Mouse (Mus musculus) heart, embryonic 14.5 days (tissue): ENCODE results near the gene Mpo. TPM values are rescaled to one million over a fixed set of nuclear protein-coding genes. Genes with fewer than 3 reads are reported as not detected.

ENCODE experiments used
- ATAC-seq: fragments of 200-750 bp; cut with Nextera tagmentation; 2 replicates; pipeline ENCODE4 v1.8.0; 2017; ENCODE audit warnings: low read depth, moderate TSS enrichment; ENCODE audit not compliant: insufficient number of reproducible peaks, insufficient read depth, low FRiP score
- H3K27ac ChIP-seq, 2 experiments: fragments of 200-500 bp in 1 of 2; fragments of 300-500 bp in 1 of 2; sonication (generic) in 1 of 2; replicated peaks in 1 of 2; 2 replicates each; pipeline ENCODE4 v1.5.1; 2012 to 2014; ENCODE audit warnings: low read depth in 2 of 2, low read length in 2 of 2, control low read depth in 1 of 2, mild to moderate bottlenecking in 1 of 2, mixed read lengths in 1 of 2; ENCODE audit not compliant: control insufficient read depth in 1 of 2, insufficient read depth in 1 of 2
- H3K27me3 ChIP-seq: fragments of 300-500 bp; sonication (generic); 2 replicates; pipeline ENCODE4 v1.6.1; 2014; ENCODE audit warnings: mild to moderate bottlenecking, low read length, control low read depth; ENCODE audit not compliant: control insufficient read depth, insufficient read depth
- H3K36me3 ChIP-seq: fragments of 300-500 bp; sonication (generic); 2 replicates; pipeline ENCODE4 v1.6.1; 2014; ENCODE audit warnings: mild to moderate bottlenecking, control low read depth, low read length, mixed read lengths; ENCODE audit not compliant: control insufficient read depth, insufficient read depth
- H3K4me1 ChIP-seq, 2 experiments: fragments of 200-500 bp in 1 of 2; fragments of 300-500 bp in 1 of 2; sonication (generic) in 1 of 2; 2 replicates each; pipeline ENCODE4 v1.6.1; 2012 to 2014; ENCODE audit warnings: low read length in 2 of 2, control low read depth in 1 of 2, mixed read lengths in 1 of 2; ENCODE audit not compliant: control insufficient read depth in 2 of 2, insufficient read depth in 2 of 2
- H3K4me2 ChIP-seq: fragments of 300-500 bp; sonication (generic); 2 replicates; pipeline ENCODE4 v1.6.1; 2014; ENCODE audit warnings: mild to moderate bottlenecking, low read length
- H3K4me3 ChIP-seq, 2 experiments: fragments of 200-500 bp in 1 of 2; fragments of 300-500 bp in 1 of 2; sonication (generic) in 1 of 2; 2 replicates each; pipeline ENCODE4 v1.5.1; 2012 to 2014; ENCODE audit warnings: low read length in 2 of 2, mild to moderate bottlenecking in 2 of 2, control low read depth in 1 of 2, low read depth in 1 of 2, moderate library complexity in 1 of 2; ENCODE audit not compliant: control insufficient read depth in 1 of 2, insufficient read depth in 1 of 2
- H3K9ac ChIP-seq: fragments of 300-500 bp; sonication (generic); 2 replicates; pipeline ENCODE4 v1.6.1; 2014; ENCODE audit warnings: mild to moderate bottlenecking, low read length
- H3K9me3 ChIP-seq: fragments of 300-500 bp; sonication (generic); 2 replicates; pipeline ENCODE4 v1.6.1; 2016; ENCODE audit warnings: low read length, control low read depth; ENCODE audit not compliant: control insufficient read depth
- WGBS: fragments of 180-500 bp; shearing (Covaris S2); extraction: QIAGEN DNeasy Blood & Tissue Kit; methylation state at CpG from one replicate; pipeline ENCODE4 v1.1.7; 2014; 5-methylcytosine and 5-hydroxymethylcytosine counted together
- polyA plus RNA-seq: library from polyadenylated mRNA; unstranded; fragments of >200 nt; fragmentation: Nextera tagmentation; extraction: Ambion mirVana; gene quantifications from 2 replicates; pipeline ENCODE4 v1.2.1, GENCODE M21; 2014

Gene Mpo
- polyA plus RNA-seq, 1 experiment from 2014 or later = 1.00 TPM

- peaks cover 53% of the 10 kb centered on the region for H3K27me3 ChIP-seq
- H3K4me1 ChIP-seq = peaks cover 8% of the 10 kb centered on the region in 2 experiments; a peak in 2 of 4 replicates
- no peaks in the 10 kb centered on the region for H3K9me3 ChIP-seq
- no peak overlapping the region for H3K4me2 ChIP-seq
- no peak overlapping the region for H3K27ac ChIP-seq
- ATAC-seq = no peak
- no peak overlapping the region for H3K4me3 ChIP-seq
- H3K9ac ChIP-seq = no peak overlapping the region
- WGBS = 70% methylated on average over 4 of the region's 4 CpGs
- no peaks in the 10 kb centered on the region for H3K36me3 ChIP-seq
Observed at GRCm38 (mm10) chr11:87758957-87759608, 34.3 kb upstream of the Mpo start.

GRCm38 (mm10) chr11:87759609-87760005 is 33.8 kb upstream of the Mpo start:
- no peak overlapping the region for H3K27ac ChIP-seq
- H3K4me1 ChIP-seq = peaks cover 6 to 14% of the 10 kb centered on the region in 2 experiments; a peak in 3 of 4 replicates
- ATAC-seq = no peak
- no peak overlapping the region for H3K9ac ChIP-seq
- H3K9me3 ChIP-seq = no peaks in the 10 kb centered on the region
- WGBS = 7% methylated on average over 3 of the region's 3 CpGs
- peaks cover 58% of the 10 kb centered on the region for H3K27me3 ChIP-seq
- H3K4me2 ChIP-seq = no peak overlapping the region
- no peaks in the 10 kb centered on the region for H3K36me3 ChIP-seq
- no peak overlapping the region for H3K4me3 ChIP-seq

- H3K9me3 ChIP-seq = no peaks in the 10 kb centered on the region
- H3K36me3 ChIP-seq = no peaks in the 10 kb centered on the region
- no peak within 1 kb of the TSS for H3K4me2 ChIP-seq
- ATAC-seq = no peak
- H3K9ac ChIP-seq = no peak within 1 kb of the TSS
- no peak within 1 kb of the TSS for H3K27ac ChIP-seq
- peaks cover 6 to 15% of the 10 kb centered on the region in 2 experiments; a peak in 3 of 4 replicates for H3K4me1 ChIP-seq
- H3K4me3 ChIP-seq = no peak within 1 kb of the TSS
- H3K27me3 ChIP-seq = peaks cover 67% of the 10 kb centered on the region
- 11% methylated on average over 23 of the region's 23 CpGs for WGBS
Observed at GRCm38 (mm10) chr11:87760301-87761081, 32.9 kb upstream of the Mpo start, which contains the start of gene Tspoap1. Gene Tspoap1, plus strand, starts transcription at chr11:87760541.

- Histone ChIP-seq H3K9me3 (no peaks in the 10 kb centered on the region), H3K36me3 (no peaks in the 10 kb centered on the region), H3K27ac (no peak overlapping the region), H3K4me3 (no peak overlapping the region), H3K9ac (no peak overlapping the region), H3K27me3 (peaks cover 75% of the 10 kb centered on the region), H3K4me1 (peaks cover 6 to 15% of the 10 kb centered on the region in 2 experiments; a peak in 3 of 4 replicates), H3K4me2 (no peak overlapping the region)
- no peak for ATAC-seq
- WGBS = 61% methylated on average over 11 of the region's 11 CpGs
Observed at GRCm38 (mm10) chr11:87761181-87761721, 32.1 kb upstream of the Mpo start.

- no peak overlapping the region for H3K27ac ChIP-seq
- 65% methylated on average over 14 of the region's 14 CpGs for WGBS
- H3K4me1 ChIP-seq = peaks cover 6 to 15% of the 10 kb centered on the region in 2 experiments; a peak in 3 of 4 replicates
- no peak overlapping the region for H3K4me3 ChIP-seq
- H3K9me3 ChIP-seq = no peaks in the 10 kb centered on the region
- peaks cover 83% of the 10 kb centered on the region for H3K27me3 ChIP-seq
- no peak overlapping the region for H3K4me2 ChIP-seq
- H3K9ac ChIP-seq = no peak overlapping the region
- no peak for ATAC-seq
- no peaks in the 10 kb centered on the region for H3K36me3 ChIP-seq
Observed at GRCm38 (mm10) chr11:87761806-87762701, 31.3 kb upstream of the Mpo start.

- H3K4me2 ChIP-seq = peak overlapping the region; percentile 75; the same call in 1 of the 2 replicates
- H3K4me3 ChIP-seq = no peak overlapping the region
Observed at GRCm38 (mm10) chr11:87762702-87763385, 30.5 kb upstream of the Mpo start.

More at GRCm38 (mm10) chr11:87762702-87763385, 30.5 kb upstream of the Mpo start:
- Histone ChIP-seq H3K36me3 (no peaks in the 10 kb centered on the region), H3K27me3 (peaks cover 91% of the 10 kb centered on the region), H3K4me1 (peaks cover 6 to 15% of the 10 kb centered on the region in 2 experiments; a peak in 3 of 4 replicates), H3K27ac (no peak overlapping the region), H3K9me3 (no peaks in the 10 kb centered on the region), H3K9ac (no peak overlapping the region)
- no peak for ATAC-seq
- WGBS = 32% methylated on average over 12 of the region's 12 CpGs
